ENCODE assay signal across 22 mouse cellular contexts in the genomic region with DNA sequence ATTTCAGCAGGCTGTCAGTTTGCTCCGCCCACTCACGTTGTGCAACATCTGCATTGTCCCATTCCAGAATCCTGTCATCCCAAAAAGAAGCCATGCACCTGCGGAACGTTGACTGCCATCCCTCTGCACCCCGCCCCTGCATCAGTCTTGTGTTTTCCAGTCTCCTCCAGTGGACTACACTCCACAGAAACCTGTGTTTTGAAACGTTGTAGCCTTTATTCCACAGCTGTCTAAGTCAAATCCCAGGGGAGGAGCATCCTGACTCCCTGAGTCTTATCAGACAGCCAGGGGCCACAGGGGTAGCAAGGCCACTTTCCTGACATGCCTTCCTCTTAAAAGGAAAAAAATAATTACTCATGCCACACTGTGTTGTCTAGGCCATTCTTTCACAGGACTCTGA.
DNase-seq lines count a peak whose midpoint lies in the region; ATAC-seq lines count a peak whose summit lies in the region.
"Had no signal": no experiment of that assay in that cellular context is flagged by ENCODE, and none has a peak within 500 bp of the region (broad histone marks: within the 10 kb centered on the region; RNA-seq: fewer than 3 reads in every experiment).

No protein-coding gene starts in this region.

- H3K36me3 ChIP-seq in forebrain, embryonic 14.5 days (ENCODE audit: control insufficient read depth, insufficient read depth, low read length) = no peaks in the 10 kb centered on the region
- H3K36me3 ChIP-seq in forebrain, embryonic 10.5 days (replicated peaks) = no peaks in the 10 kb centered on the region
- no peaks in the 10 kb centered on the region for H3K36me3 ChIP-seq in hindbrain, embryonic 13.5 days
- no peaks in the 10 kb centered on the region for H3K36me3 ChIP-seq in hindbrain, embryonic 12.5 days
- H3K36me3 ChIP-seq: embryonic facial prominence, embryonic 13.5 days; embryonic facial prominence, embryonic 15.5 days had no signal

- no peaks in the 10 kb centered on the region for H3K9me3 ChIP-seq in forebrain, embryonic 14.5 days (replicated peaks; ENCODE audit: control insufficient read depth, low read length)
- no peaks in the 10 kb centered on the region for H3K9me3 ChIP-seq in forebrain, embryonic 10.5 days
- H3K9me3 ChIP-seq in hindbrain, embryonic 13.5 days = no peaks in the 10 kb centered on the region
- H3K9me3 ChIP-seq in hindbrain, embryonic 12.5 days (replicated peaks) = no peaks in the 10 kb centered on the region
- H3K9me3 ChIP-seq: embryonic facial prominence, embryonic 13.5 days; embryonic facial prominence, embryonic 15.5 days; forebrain, embryonic 13.5 days had no signal

- no peaks in the 10 kb centered on the region for H3K27me3 ChIP-seq in forebrain, embryonic 14.5 days (replicated peaks; ENCODE audit: control insufficient read depth, insufficient read depth, low read length)
- no peaks in the 10 kb centered on the region for H3K27me3 ChIP-seq in forebrain, embryonic 10.5 days (ENCODE audit: poor library complexity, severe bottlenecking)
- H3K27me3 ChIP-seq in hindbrain, embryonic 13.5 days = peaks cover 17% of the 10 kb centered on the region; the same call in 1 of the 2 replicates
- H3K27me3 ChIP-seq in hindbrain, embryonic 12.5 days = peaks cover 11% of the 10 kb centered on the region
- H3K27me3 ChIP-seq: forebrain, embryonic 13.5 days had no signal

- no peak overlapping the region for H3K4me2 ChIP-seq in forebrain, embryonic 14.5 days (ENCODE audit: low read length)
- H3K4me2 ChIP-seq in hindbrain, embryonic 13.5 days = no peak overlapping the region
- H3K4me2 ChIP-seq in hindbrain, embryonic 12.5 days (replicated peaks) = no peak overlapping the region
- H3K4me2 ChIP-seq: embryonic facial prominence, embryonic 13.5 days; embryonic facial prominence, embryonic 15.5 days; forebrain, embryonic 13.5 days had no signal

- no peak for ATAC-seq in forebrain, embryonic 14.5 days
- no peak for ATAC-seq in hindbrain, embryonic 13.5 days (ENCODE audit: low FRiP score)
- ATAC-seq in hindbrain, embryonic 12.5 days (ENCODE audit: low FRiP score) = no peak

- WGBS in forebrain, embryonic 14.5 days = 69% methylated on average over 6 of the region's 6 CpGs
- 81% methylated on average over 6 of the region's 6 CpGs for WGBS in forebrain, embryonic 10.5 days
- 73% methylated on average over 6 of the region's 6 CpGs for WGBS in hindbrain, embryonic 13.5 days
- WGBS in hindbrain, embryonic 12.5 days = 64% methylated on average over 6 of the region's 6 CpGs

- peaks cover 11% of the 10 kb centered on the region for H3K4me1 ChIP-seq in forebrain, embryonic 14.5 days (ENCODE audit: control insufficient read depth, insufficient read depth, low read length)
- H3K4me1 ChIP-seq in forebrain, embryonic 10.5 days = peaks cover 59% of the 10 kb centered on the region
- peaks cover 47% of the 10 kb centered on the region for H3K4me1 ChIP-seq in hindbrain, embryonic 13.5 days (replicated peaks)
- H3K4me1 ChIP-seq in hindbrain, embryonic 12.5 days = peaks cover 35% of the 10 kb centered on the region
- H3K4me1 ChIP-seq: embryonic facial prominence, embryonic 15.5 days had no signal

- H3K4me3 ChIP-seq in forebrain, embryonic 14.5 days (ENCODE audit: low read depth, low read length) = no peak overlapping the region
- no peak overlapping the region for H3K4me3 ChIP-seq in forebrain, embryonic 10.5 days
- H3K4me3 ChIP-seq in hindbrain, embryonic 13.5 days = no peak overlapping the region
- no peak overlapping the region for H3K4me3 ChIP-seq in hindbrain, embryonic 12.5 days
- H3K4me3 ChIP-seq: embryonic facial prominence, embryonic 13.5 days; embryonic facial prominence, embryonic 15.5 days; erythroblast, embryonic 14.5 days; forebrain, embryonic 13.5 days had no signal

- no peak overlapping the region for H3K9ac ChIP-seq in forebrain, embryonic 14.5 days (ENCODE audit: low read length)
- no peak overlapping the region for H3K9ac ChIP-seq in hindbrain, embryonic 13.5 days
- H3K9ac ChIP-seq in hindbrain, embryonic 12.5 days = no peak overlapping the region
- H3K9ac ChIP-seq: embryonic facial prominence, embryonic 13.5 days; embryonic facial prominence, embryonic 15.5 days; forebrain, embryonic 13.5 days had no signal

- no peak overlapping the region for H3K27ac ChIP-seq in forebrain, embryonic 14.5 days (ENCODE audit: low read depth, low read length)
- H3K27ac ChIP-seq in forebrain, embryonic 10.5 days = no peak overlapping the region
- H3K27ac ChIP-seq in hindbrain, embryonic 13.5 days = peak overlapping the region; percentile 69; the same call in 1 of the 2 replicates
- H3K27ac ChIP-seq in hindbrain, embryonic 12.5 days = no peak overlapping the region
- H3K27ac ChIP-seq: embryonic facial prominence, embryonic 13.5 days; embryonic facial prominence, embryonic 15.5 days had no signal

- DNase-seq in forebrain, embryonic 14.5 days (ENCODE audit: low spot score) = peak; percentile 14
- DNase-seq in forebrain, embryonic 10.5 days (ENCODE audit: extremely low spot score, low spot score) = no peak
- DNase-seq in testis, postnatal 14 days (ENCODE audit: low spot score) = peak; percentile 51
- DNase-seq in testis, postnatal 10 days (ENCODE audit: low spot score) = no peak
- no peak for DNase-seq in spleen, postnatal 36 days (ENCODE audit: low spot score in 2 of 2)
- DNase-seq: adrenal gland, adult 2 months; adrenal gland, postnatal 10 days; adrenal gland, postnatal 25 days; B cell, adult 2 months; cerebellum, adult 11 months; cerebellum, adult 18-20 months; cerebellum, adult 8-10 months; cerebellum, adult 9-11 months; cerebellum, postnatal 14 days; cerebellum, postnatal 36 days; embryo, embryonic 11 days had no signal

Comparison
In these comparisons a context has a peak if more than half of its experiments do, and no peak if none do; other contexts are left out.
1. DNase-seq: peak in forebrain, embryonic 14.5 days (single experiment) and testis, postnatal 14 days (single experiment); none in forebrain, embryonic 10.5 days (single experiment), testis, postnatal 10 days (single experiment) and spleen, postnatal 36 days (0 of 2).